Mouse (Mus musculus) G1E (cell line): Measurements from ENCODE around the gene Adam10. TPM values are rescaled to one million over a fixed set of nuclear protein-coding genes. Genes with fewer than 3 reads are reported as not detected.

Experiments used
- ATAC-seq: 2 replicates; pipeline ENCODE4 v1.8.0; 2016; ENCODE audit warnings: mild to moderate bottlenecking; ENCODE audit not compliant: insufficient number of reproducible peaks, poor library complexity, low FRiP score, severe bottlenecking; ENCODE audit errors: extremely low read depth
- DNase-seq: peaks from one replicate; pipeline ENCODE4 v3.0.0; 2012; ENCODE audit warnings: low spot score
- H3K27me3 ChIP-seq: 2 replicates; pipeline ENCODE4 v1.6.1; 2012; ENCODE audit warnings: mild to moderate bottlenecking, low read length, inconsistent platforms; ENCODE audit not compliant: insufficient read depth
- H3K36me3 ChIP-seq: replicated peaks from 2 replicates; pipeline ENCODE3; 2012; ENCODE audit warnings: mild to moderate bottlenecking, inconsistent platforms
- H3K4me1 ChIP-seq: 2 replicates; pipeline ENCODE4 v1.6.1; 2012; ENCODE audit warnings: low read depth, low read length, inconsistent platforms, mixed read lengths; ENCODE audit not compliant: insufficient read depth
- H3K4me3 ChIP-seq: 2 replicates; pipeline ENCODE4 v1.5.1; 2012; ENCODE audit warnings: low read depth, mild to moderate bottlenecking, inconsistent platforms, low read length, moderate library complexity, mixed read lengths
- H3K9me3 ChIP-seq: replicated peaks from 2 replicates; pipeline ENCODE4 v1.6.1; 2012; ENCODE audit warnings: inconsistent platforms
- CTCF ChIP-seq: IDR thresholded peaks from 2 replicates; pipeline ENCODE4 v1.5.1; 2012; ENCODE audit warnings: low read depth, low read length, inconsistent platforms, mixed read lengths
- GATA1 ChIP-seq: IDR thresholded peaks from 2 replicates; pipeline ENCODE4 v1.6.1; 2012; ENCODE audit warnings: borderline replicate concordance, low read length, inconsistent platforms, mixed read lengths
- GATA2 ChIP-seq: IDR thresholded peaks from 2 replicates; pipeline ENCODE4 v1.6.1; 2012; ENCODE audit warnings: low read depth, low read length, inconsistent platforms, borderline replicate concordance
- POLR2AphosphoS5 ChIP-seq: IDR thresholded peaks from 2 replicates; pipeline ENCODE4 v1.6.1; 2012; ENCODE audit warnings: low read depth, low read length, inconsistent platforms; ENCODE audit not compliant: insufficient replicate concordance
- TAL1 ChIP-seq: conservative IDR thresholded peaks from 2 replicates; pipeline ENCODE4 v1.6.1; 2012; ENCODE audit warnings: low read depth, low read length, inconsistent platforms, mixed read lengths
- polyA plus RNA-seq: library from polyadenylated mRNA; stranded (reverse); fragments of >175 nt; gene quantifications from 2 replicates; pipeline ENCODE4 v1.2.3, GENCODE M21; 2012
- total RNA-seq, 2 experiments: library from RNA; stranded (forward) in 1 of 2; stranded (reverse) in 1 of 2; fragments of 200-1000 nt in 1 of 2; fragments of >200 nt in 1 of 2; fragmentation: Nextera tagmentation in 1 of 2; gene quantifications; 2 replicates each; pipeline ENCODE4 v1.2.3; 2014 to 2017

Gene Adam10
- total and polyA plus RNA-seq, 3 experiments: 37.5 to 117 (median 45.9) TPM

GRCm38 (mm10) chr9:70795439-70795757 lies 116.6 kb downstream of the Adam10 start:
- TF ChIP-seq GATA2: no peak
- no peak for TF ChIP-seq TAL1
- DNase-seq: no peak
- H3K27me3 ChIP-seq: no peaks in the 10 kb centered on the region

GRCm38 (mm10) chr9:70800588-70801315 lies 122.0 kb downstream of the Adam10 start:
- Histone ChIP-seq H3K36me3 (no peaks in the 10 kb centered on the region), H3K4me1 (peaks cover 10% of the 10 kb centered on the region), H3K27me3 (peaks cover 17% of the 10 kb centered on the region), H3K4me3 (no peak overlapping the region), H3K9me3 (no peaks in the 10 kb centered on the region)
- DNase-seq (no peak), ATAC-seq (no peak)
- TF ChIP-seq GATA2 (no peak), CTCF (no peak), POLR2AphosphoS5 (no peak), TAL1 (no peak)

More at GRCm38 (mm10) chr9:70795439-70795757, 116.6 kb downstream of the Adam10 start:
- Histone ChIP-seq H3K9me3 (no peaks in the 10 kb centered on the region), H3K4me1 (peaks cover under 1% of the 10 kb centered on the region; the same call in 1 of the 2 replicates), H3K36me3 (no peaks in the 10 kb centered on the region), H3K4me3 (no peak overlapping the region)
- no peak for ATAC-seq

- no peaks in the 10 kb centered on the region for H3K36me3 ChIP-seq
- ATAC-seq: no peak
- TF ChIP-seq POLR2AphosphoS5: no peak
- no peak for TF ChIP-seq CTCF
- no peak for TF ChIP-seq TAL1
Measured at GRCm38 (mm10) chr9:70801761-70802160, 123.0 kb downstream of the Adam10 start.

GRCm38 (mm10) chr9:70802816-70803215 lies 124.0 kb downstream of the Adam10 start:
- no peak for TF ChIP-seq CTCF
- no peak for TF ChIP-seq GATA2
- no peak for TF ChIP-seq TAL1
- TF ChIP-seq POLR2AphosphoS5: no peak
- TF ChIP-seq GATA1: no peak
- no peak overlapping the region for H3K4me3 ChIP-seq
- H3K4me1 ChIP-seq: peaks cover 12% of the 10 kb centered on the region

More at GRCm38 (mm10) chr9:70801761-70802160, 123.0 kb downstream of the Adam10 start:
- no peak overlapping the region for H3K4me3 ChIP-seq
- peaks cover 17% of the 10 kb centered on the region for H3K27me3 ChIP-seq
- H3K9me3 ChIP-seq: no peaks in the 10 kb centered on the region
- H3K4me1 ChIP-seq: peaks cover 12% of the 10 kb centered on the region
- no peak for DNase-seq

DNA sequence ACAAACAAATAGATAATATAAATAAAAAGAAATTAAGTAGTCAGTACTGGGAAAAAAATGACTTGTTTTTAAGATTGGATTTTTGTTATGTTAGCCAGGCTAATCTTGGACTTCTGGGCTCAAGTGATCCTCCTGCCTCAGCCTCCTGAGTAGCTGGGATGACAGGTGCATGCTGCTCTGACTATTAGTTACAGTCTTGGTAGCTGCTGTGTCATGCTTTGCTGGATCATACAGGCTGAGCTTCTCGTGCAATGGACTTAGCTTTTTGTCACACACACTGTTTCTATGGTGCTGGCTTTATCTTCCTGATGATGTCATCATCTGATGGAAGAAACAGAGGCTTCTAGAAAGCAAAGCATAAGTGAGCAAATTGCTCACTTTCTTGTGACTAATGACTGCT lies 127.3 kb downstream of the Adam10 start:
- Histone ChIP-seq H3K27me3 (peaks cover 17% of the 10 kb centered on the region; the same call in 1 of the 2 replicates), H3K4me1 (peaks cover 5% of the 10 kb centered on the region), H3K9me3 (no peaks in the 10 kb centered on the region), H3K36me3 (no peaks in the 10 kb centered on the region), H3K4me3 (no peak overlapping the region)
- ATAC-seq (no peak), DNase-seq (no peak)
- TF ChIP-seq GATA2: no peak
- TF ChIP-seq TAL1: no peak
- no peak for TF ChIP-seq POLR2AphosphoS5
- no peak for TF ChIP-seq CTCF
- TF ChIP-seq GATA1: no peak

More at GRCm38 (mm10) chr9:70802816-70803215, 124.0 kb downstream of the Adam10 start:
- H3K9me3 ChIP-seq: no peaks in the 10 kb centered on the region
- peaks cover 20% of the 10 kb centered on the region for H3K27me3 ChIP-seq
- ATAC-seq (no peak), DNase-seq (no peak)
- no peaks in the 10 kb centered on the region for H3K36me3 ChIP-seq

GRCm38 (mm10) chr9:70807714-70808113 lies 128.9 kb downstream of the Adam10 start:
- Histone ChIP-seq H3K27me3 (peaks cover 13% of the 10 kb centered on the region; the same call in 1 of the 2 replicates), H3K4me1 (peaks cover 2% of the 10 kb centered on the region; the same call in 1 of the 2 replicates), H3K36me3 (no peaks in the 10 kb centered on the region), H3K9me3 (no peaks in the 10 kb centered on the region), H3K4me3 (no peak overlapping the region)
- TF ChIP-seq POLR2AphosphoS5: no peak
- no peak for TF ChIP-seq CTCF
- TF ChIP-seq GATA1: no peak
- TF ChIP-seq GATA2: no peak
- TF ChIP-seq TAL1: no peak
- ATAC-seq (no peak), DNase-seq (no peak)

GRCm38 (mm10) chr9:70812551-70812950 lies 133.8 kb downstream of the Adam10 start:
- no peaks in the 10 kb centered on the region for H3K36me3 ChIP-seq
- no peak for DNase-seq
- no peak for TF ChIP-seq TAL1
- TF ChIP-seq GATA1: no peak
- no peak overlapping the region for H3K4me3 ChIP-seq
- H3K9me3 ChIP-seq: no peaks in the 10 kb centered on the region
- H3K4me1 ChIP-seq: peaks cover 16% of the 10 kb centered on the region
- peaks cover 8% of the 10 kb centered on the region; the same call in 1 of the 2 replicates for H3K27me3 ChIP-seq
- no peak for ATAC-seq
